Mouse (Mus musculus): Measurements from ENCODE around the gene Tceanc2.

GRCm38 (mm10) chr4:107201779-107202178 lies 22.9 kb upstream of the Tceanc2 start:
- TF ChIP-seq CTCF (IDR thresholded peaks at IDR 0.05; ENCODE audit: extremely low read depth, insufficient read depth, low read length) (no peak), POLR2A (IDR thresholded peaks at IDR 0.05; ENCODE audit: extremely low read depth, insufficient read depth, low read length) (no peak)
